Mouse (Mus musculus) olfactory bulb, adult 2 months (tissue): Measurements from ENCODE around the gene Spef2.

Experiments
- CTCF ChIP-seq: fragments of 200-500 bp; IDR thresholded peaks from 2 replicates; pipeline ENCODE4 v1.5.1; 2012; ENCODE audit warnings: low read depth, mild to moderate bottlenecking, low read length, moderate library complexity; ENCODE audit not compliant: insufficient read depth
- POLR2A ChIP-seq: fragments of 200-500 bp; IDR thresholded peaks from 2 replicates; pipeline ENCODE4 v1.6.1; 2012; ENCODE audit warnings: mild to moderate bottlenecking, low read depth, low read length, moderate library complexity; ENCODE audit not compliant: insufficient read depth

DNA sequence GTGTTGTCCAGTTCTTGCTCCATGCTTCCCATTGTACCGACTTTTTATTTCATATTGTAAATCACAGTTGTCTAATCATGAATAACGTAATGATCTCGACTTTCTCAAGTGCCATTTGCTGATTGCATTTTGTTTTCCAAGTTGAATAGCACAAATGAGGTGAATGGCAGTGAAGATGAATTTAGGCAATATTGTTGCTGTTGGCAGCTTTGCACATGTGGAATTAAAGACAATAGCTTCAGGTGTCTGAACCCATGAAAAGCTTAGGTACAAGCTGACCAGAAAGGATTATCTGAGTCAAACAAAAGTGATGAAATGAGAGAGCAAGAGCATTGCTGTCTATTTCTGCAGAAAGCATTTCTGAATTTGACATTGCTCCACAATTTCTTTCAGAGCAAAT, 45.5 kb upstream of the Spef2 start:
- no peak for TF ChIP-seq POLR2A
- no peak for TF ChIP-seq CTCF
